Mouse (Mus musculus) granulocyte monocyte progenitor cell, adult 5-6 weeks (primary cell): ENCODE results near the gene Necab3. TPM values are rescaled to one million over a fixed set of nuclear protein-coding genes. Genes with fewer than 3 reads are reported as not detected.

Experiments
- ATAC-seq: replicated peaks from 2 replicates; pipeline ENCODE4 v1.8.0; 2016; ENCODE audit warnings: mild to moderate bottlenecking, moderate TSS enrichment, inconsistent platforms; ENCODE audit not compliant: poor library complexity, severe bottlenecking
- total RNA-seq, 2 experiments: library from RNA; stranded (forward) in 1 of 2; stranded (reverse) in 1 of 2; fragments of 200-712, 200-1000 nt in 1 of 2; fragments of >200 nt in 1 of 2; fragmentation: Nextera tagmentation in 1 of 2; gene quantifications; 2 replicates each; pipeline ENCODE4 v1.2.3; 2014 to 2017

Necab3 gene
- total RNA-seq, 2 experiments from 2014 or later, result 2.4 to 7.0 TPM

DNA sequence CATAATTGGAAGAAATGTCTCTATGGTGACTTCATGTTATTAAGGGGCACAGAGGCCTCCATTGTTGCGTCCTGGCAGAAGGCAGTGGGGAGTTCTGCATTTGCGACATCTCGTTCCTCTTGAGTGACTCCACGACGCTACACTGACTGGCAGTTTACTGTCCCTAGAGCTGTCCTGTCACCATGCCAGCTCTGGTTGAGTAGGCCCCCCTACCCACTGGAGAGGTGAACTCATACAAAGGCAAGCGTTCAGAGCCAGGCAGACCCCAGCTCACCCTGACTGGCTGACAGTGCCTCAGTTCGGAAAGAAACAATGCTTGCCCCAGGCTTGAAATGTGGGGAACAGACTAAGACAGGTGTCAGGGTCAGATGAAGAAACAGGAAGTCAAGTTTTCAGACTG lies 15.6 kb upstream of the Necab3 start:
- ATAC-seq, result peak; percentile 49

GRCm38 (mm10) chr2:154572996-154573395 lies 14.3 kb upstream of the Necab3 start:
- no peak for ATAC-seq

GRCm38 (mm10) chr2:154571976-154572375 lies 13.3 kb upstream of the Necab3 start:
- no peak for ATAC-seq

DNA sequence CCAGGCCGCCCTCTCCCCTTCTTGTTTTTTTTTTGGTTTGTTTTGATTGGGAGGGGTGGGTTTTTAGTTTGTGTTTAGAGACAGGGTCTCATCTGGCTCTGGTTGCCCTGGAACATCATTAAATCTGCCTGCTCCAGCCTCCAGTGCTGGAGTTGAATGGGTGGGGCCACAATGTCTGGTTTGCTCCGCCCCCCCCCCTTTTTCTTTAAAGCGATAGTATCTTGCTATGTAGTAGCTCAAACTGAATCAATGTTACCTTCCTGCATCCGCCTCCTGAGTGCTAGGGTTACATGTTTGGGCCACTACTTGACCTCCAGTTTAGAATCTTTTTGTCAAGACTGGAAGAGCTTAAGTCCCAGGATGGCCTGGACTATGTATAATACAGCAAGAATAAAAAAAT lies 12.6 kb upstream of the Necab3 start:
- ATAC-seq, result no peak

GRCm38 (mm10) chr2:154570666-154571065 lies 12.0 kb upstream of the Necab3 start:
- 0 out of 2 replicates have a peak, but pooled peaks have one; percentile 3 for ATAC-seq

DNA sequence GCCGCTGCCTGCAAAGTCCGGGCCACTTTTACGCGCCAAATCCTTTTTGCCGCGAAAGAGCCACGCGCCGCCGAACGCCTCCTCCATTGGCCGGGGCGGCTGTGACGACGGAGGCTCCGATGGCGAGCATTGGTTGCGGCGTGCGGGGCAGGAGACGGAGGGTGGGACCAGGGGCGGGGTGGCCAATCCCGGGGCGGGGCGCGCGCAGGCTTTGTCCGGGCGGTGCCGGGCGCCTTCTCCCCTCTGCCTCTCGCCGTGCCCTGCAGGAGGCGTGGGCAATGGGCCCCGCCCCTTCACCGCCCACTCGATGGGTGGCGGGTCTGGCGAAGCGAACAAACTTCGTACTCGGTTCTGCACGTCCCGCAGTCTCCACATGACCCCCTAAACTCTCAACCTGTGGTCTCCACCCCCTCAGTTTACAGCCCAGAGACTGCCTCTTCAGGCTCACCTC lies 11.2 kb upstream of the Necab3 start, which contains the start of gene E2f1:
Gene E2f1, minus strand, starts transcription at position 57 of the 451 bp plus-strand sequence.
- ATAC-seq, result peak; percentile 73

DNA sequence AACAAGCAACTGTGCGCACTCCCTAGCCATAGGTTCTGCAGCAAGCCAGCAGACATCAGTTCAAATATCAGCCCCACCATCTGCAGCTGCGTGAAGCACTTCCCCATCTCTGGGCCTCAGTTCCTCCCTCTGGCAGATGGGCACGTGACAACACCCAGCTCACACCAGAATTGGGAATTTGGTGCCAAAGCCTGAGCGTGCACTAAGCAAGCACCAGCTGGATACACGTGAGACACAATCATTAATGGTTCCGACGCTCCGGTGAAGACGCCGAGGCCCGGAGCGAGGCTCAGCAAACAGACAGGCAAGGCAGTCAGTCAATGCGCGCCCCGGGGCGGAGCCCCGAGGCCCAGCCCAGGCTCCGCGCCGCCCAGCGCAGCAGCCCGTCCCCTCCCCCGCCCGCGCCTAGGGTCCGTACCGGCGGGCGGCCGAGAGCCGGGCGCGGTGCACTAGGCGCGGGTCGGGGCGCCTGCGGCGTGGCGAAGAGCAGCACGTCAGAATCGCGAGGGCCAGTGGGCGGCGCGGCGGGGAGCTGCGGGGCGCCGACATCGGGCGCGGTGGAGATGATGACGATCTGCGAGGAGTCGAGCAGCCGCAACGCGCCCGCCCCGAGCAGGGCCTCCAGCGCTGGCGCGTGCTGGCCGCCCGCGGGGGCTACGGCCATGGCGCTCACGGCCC lies 10.5 kb upstream of the Necab3 start:
- ATAC-seq, result peak; percentile 42

DNA sequence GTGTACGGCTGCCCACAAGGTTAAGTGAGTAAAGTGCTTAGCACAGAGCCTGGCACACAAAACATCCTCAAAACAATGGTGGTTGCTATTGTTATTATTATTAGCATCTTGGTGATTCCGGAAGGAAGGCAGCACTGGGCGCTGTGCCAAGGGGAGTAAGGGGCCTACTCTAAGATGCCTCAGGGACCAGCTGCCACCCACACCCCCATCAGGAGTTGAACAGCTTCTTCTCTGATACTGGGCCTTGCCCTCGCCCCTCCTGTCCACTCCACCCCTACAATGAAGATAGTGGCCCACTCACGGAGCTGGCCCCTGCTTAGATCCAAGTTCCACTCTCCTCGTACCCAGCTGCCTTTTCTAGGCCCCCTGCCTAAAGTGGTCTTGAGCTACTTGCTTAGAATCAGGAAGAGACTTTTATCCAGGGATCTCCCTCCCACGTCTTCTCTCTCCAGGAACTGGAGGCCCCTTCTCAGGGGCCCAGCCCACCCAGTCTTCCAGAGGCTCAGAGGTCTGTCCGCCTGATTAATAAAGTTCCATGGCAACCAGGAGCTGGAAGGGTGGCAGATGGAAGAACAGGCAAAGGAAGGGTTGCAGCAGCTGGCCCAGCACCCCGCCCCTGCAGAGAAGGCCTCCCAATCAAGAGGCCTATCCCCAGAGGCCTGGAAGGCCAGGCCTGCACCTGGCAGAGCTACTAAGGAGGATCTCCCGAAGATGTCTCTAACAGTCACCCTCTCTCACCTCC lies 9.8 kb upstream of the Necab3 start:
- ATAC-seq, result no peak

DNA sequence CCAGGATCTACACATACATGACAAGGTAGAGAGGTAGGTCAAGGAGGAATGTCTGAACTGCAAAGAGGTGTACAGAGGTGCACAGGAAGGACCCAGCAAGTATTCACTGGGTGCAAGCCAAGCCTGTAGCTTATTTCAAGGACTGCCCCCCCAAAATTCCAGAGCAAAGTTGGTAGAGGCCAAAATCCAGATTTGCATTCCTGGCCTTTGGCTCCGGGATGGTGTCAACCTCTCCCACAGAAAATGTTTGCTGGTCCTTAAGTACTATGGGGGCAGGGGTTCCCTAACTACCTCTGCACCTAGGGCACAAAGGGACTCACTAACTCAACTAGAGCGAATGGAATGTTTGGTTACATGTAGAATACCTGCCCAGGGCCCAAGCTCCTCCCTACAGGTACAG lies 9.1 kb upstream of the Necab3 start:
- no peak for ATAC-seq

- no peak for ATAC-seq
Measured at GRCm38 (mm10) chr2:154566641-154567040, 8.0 kb upstream of the Necab3 start.

GRCm38 (mm10) chr2:154565562-154565961 lies 6.9 kb upstream of the Necab3 start:
- ATAC-seq, result no peak

DNA sequence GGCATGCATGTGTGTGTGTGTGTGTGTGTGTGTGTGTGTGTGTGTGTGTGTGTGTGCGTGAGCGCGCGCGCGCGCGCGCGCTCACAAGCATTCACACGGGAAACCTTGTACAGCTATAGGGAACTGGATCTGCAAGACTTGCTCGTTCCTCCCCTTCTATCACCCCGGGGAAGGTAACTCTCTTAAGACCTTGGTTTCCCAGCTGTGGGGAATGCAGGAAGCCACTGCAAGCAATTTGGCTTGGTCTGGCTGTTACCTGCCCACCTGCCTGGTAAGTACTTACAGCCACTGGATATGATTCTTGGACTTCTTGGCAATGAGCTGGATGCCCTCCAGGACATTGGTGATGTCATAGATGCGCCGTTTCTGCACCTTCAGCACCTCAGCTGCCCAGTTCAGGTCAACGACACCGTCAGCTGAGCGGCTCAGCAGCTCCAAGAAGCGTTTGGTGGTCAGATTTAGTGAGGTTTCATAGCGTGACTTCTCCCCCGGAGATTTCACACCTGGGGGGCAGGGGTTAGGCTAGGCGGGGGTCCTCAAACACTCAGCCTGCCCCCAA lies 5.0 kb upstream of the Necab3 start:
- no peak for ATAC-seq

DNA sequence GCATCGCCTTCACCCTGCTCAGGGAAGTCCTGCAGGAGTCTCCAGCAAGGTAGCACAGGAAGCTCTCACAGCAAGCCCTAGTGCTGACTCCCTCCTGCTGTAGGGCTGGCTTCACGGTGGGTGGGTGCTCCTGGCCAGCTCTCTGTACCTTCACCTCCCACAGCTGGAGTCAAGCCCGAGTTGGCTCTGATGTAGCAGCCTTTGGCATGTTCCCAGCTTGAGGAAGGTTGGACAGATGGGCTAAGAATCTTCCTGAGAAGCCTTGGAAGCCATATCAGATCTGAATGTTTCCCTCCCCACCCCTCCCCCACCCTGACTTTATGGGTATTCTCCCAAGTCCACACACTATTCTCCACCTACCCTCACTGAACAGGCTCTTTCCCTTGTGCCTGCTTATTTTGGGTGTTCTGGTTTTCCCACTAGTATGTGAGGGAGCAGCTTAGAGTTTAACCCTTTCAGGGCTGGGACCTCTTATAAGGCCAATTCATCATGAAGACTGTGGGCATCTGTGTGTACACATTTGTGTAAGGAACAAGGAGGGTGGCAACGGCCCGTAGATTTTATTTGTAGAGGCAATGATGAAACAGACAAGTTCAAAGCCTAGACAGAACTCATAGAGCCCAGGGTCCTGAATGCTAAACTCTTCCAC lies 1.4 kb downstream of the Necab3 start:
- no peak for ATAC-seq

GRCm38 (mm10) chr2:154555235-154555634 lies 3.5 kb downstream of the Necab3 start:
- no peak for ATAC-seq

DNA sequence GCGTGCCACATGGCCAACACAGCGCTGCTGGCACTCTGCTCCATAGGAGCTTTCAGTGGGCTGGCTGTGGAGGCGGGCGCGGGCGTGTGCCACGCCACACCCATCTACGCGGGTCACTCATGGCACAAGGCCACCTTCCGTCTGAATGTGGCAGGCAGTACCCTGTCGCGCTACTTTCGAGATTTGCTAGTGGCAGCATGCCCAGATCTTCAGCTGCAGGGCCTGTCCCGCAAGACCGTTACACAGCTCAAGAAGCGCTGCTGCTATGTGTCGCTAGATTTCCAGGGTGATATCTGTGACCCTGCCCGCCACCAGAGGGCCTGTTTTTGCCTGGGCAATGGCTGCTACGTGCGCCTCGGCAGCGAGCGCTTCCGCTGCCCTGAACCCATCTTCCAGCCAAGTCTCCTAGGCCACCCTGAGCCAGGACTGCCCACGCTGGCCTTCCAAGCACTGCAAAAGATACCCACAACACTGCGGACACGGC lies 6.2 kb downstream of the Necab3 start:
- ATAC-seq, result peak; percentile 65

GRCm38 (mm10) chr2:154551927-154552326 lies 6.8 kb downstream of the Necab3 start:
- ATAC-seq, result peak; percentile 34

- no peak for ATAC-seq
Measured at GRCm38 (mm10) chr2:154551476-154551875, 7.2 kb downstream of the Necab3 start, which contains the start of gene Actl10. Gene Actl10 (plus strand): TSS chr2:154551776.

DNA sequence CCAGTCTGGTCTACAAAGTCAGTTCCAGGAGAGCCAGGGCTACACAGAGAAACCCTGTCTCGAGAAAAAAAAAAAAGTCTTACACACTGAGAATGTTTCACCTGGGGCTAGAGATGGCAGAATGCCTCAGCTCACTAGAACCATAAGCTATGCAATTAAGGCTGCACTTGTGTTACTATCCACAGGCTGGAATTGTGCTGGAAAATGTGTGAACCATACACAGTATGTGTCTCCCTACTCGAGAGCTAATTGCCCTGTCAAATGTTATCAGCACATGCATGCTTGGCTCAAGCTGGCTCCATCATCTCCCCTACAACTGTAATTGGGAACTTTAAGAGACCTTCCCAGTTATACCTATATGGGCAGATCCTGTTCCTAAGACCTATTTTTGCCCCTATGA lies 7.8 kb downstream of the Necab3 start:
- ATAC-seq, result no peak

DNA sequence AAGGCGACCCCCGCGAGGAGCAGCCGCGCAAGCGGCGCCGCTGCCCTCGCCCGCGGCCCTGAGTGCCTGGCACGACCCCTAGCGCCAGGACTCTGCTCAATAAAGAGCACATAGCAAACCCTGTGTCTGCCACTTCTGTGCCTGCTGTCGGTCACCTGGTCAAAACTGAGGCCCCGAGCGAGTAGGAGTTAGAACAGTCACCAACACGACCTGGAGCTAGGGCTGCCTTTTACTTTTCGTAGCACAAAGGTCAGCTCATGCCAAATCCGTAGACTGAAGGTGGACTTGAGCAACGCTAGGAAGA lies 8.9 kb downstream of the Necab3 start:
- no peak for ATAC-seq

GRCm38 (mm10) chr2:154549127-154549885 lies 9.4 kb downstream of the Necab3 start:
- peak; percentile 59 for ATAC-seq
